Mouse (Mus musculus): ENCODE results near the gene Il6st. TPM values are rescaled to one million over a fixed set of nuclear protein-coding genes. Genes with fewer than 3 reads are reported as not detected.

The Il6st gene
- total RNA-seq, 4 experiments from 2014 or later = 217 to 273 (median 230) TPM

DNA sequence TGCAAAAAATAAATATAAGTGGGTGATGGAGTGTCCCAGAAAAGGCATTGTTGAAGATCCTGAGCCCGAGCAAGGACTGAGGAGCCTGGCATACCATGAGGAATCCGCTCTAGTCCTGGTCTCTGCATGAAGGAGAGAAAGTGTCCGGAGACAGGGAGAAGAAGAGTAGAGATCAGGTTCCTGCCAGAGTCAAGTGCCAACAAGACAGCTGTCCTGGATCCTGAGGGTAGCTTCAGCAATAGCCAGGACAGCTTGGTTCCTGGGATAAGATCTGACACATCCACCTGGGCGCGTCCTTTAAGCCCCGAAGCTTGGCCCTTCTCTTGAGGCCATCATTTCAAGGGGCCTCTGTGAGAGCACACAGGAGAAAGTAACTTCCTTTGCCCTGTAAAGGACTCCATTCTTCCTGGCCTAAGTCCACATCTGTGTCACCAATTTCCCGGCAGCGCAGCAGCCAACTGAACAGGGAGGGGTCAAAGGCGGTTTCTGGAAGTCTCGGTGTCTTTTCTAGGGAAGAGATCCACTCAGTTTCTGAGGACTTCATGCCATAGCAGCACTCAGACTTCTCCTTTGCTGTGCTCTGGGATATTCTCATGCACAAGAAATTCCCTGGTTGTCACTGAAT is 59.6 kb downstream of the Il6st start:
- DNase-seq (ENCODE audit: low spot score) = no peak

- no peak for DNase-seq (ENCODE audit: low spot score)
These were observed 63.3 kb downstream of the Il6st start for GRCm38 (mm10) chr13:112527186-112527585.

DNA sequence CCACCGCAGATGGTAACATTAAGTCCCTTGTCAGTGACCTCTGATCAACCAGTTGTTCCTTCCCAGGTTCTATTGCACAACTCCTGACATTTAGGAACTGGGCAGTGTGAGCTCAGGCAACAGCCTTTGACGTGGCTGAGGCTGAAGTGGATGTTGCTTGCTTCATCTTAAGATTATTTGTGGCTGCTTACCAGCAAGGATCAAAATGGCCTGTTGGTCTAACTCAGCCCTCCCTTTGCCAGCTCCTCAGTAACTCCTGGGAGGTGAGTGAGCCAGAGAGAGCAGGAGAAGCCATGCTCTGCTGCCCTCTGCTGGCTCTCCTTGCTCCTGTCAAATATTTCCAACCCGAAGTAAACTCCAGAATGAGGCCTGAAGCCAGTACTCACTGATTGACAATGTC is 66.0 kb downstream of the Il6st start:
- peak; percentile 66 for DNase-seq (ENCODE audit: low spot score)

GRCm38 (mm10) chr13:112532235-112532634 is 68.4 kb downstream of the Il6st start:
- DNase-seq (ENCODE audit: low spot score) = no peak

DNA sequence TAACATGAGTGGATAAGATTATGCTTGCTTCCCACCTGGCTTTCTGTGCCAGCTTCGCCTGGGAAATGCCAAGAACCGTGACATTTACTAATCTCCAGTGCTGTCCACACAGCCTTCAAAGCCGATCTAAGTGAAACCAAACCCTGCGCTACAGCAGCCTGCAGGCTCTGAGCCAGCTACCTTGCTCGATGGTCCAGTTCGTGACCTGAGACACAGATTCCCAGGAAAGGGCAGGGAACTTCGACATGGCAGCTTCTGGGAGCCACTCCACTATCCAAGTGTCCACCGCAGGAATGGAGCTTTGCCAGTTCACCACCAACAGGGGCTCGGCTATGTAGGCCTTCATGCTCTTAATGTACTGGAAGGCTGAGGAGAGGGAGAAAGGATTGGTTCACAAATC is 69.7 kb downstream of the Il6st start:
- DNase-seq (ENCODE audit: low spot score) = no peak

DNA sequence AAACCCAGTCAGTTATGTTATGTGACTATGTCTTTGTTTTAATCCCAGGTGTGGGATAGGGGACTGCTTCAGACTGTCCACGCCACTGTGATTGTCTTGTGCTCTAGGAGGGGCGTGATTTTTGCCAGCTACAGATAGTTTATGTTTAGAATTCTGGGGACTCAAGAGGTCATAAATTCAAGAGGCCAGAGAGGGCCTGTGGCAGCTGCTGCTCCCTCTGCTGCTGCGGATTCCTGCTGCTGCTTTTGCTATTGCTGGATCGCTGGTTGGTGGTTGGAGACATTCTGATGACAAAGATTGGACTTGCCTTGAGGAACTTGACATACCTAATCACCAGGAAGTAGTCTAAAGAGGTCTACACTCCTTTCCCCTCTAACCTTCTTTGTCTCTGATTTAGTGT is 72.7 kb downstream of the Il6st start:
- no peak for DNase-seq (ENCODE audit: low spot score)

- DNase-seq (ENCODE audit: low spot score) = no peak
These were observed 73.2 kb downstream of the Il6st start for GRCm38 (mm10) chr13:112537065-112537464.

DNA sequence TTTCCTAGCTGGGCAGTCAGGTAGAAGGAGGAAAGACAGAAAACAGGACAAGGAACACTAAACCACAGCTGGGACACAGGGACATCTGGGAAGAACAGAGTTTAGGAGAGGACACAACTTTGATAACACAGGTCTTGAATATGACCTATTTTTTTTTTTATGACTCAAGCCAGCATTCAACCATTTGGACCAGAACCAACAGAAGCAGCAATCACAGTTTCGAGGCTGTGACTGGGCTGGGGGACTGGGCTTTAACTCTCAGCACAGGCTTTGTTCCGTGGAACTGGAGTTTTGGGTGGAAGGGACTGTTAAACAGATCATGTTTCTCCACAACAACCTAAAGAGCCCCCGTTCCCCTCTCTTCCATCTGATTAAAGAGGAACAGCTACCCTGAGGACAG is 76.7 kb downstream of the Il6st start:
- DNase-seq (ENCODE audit: low spot score) = no peak

- no peak for DNase-seq (ENCODE audit: low spot score)
These were observed 77.5 kb downstream of the Il6st start for GRCm38 (mm10) chr13:112541223-112541975.

DNA sequence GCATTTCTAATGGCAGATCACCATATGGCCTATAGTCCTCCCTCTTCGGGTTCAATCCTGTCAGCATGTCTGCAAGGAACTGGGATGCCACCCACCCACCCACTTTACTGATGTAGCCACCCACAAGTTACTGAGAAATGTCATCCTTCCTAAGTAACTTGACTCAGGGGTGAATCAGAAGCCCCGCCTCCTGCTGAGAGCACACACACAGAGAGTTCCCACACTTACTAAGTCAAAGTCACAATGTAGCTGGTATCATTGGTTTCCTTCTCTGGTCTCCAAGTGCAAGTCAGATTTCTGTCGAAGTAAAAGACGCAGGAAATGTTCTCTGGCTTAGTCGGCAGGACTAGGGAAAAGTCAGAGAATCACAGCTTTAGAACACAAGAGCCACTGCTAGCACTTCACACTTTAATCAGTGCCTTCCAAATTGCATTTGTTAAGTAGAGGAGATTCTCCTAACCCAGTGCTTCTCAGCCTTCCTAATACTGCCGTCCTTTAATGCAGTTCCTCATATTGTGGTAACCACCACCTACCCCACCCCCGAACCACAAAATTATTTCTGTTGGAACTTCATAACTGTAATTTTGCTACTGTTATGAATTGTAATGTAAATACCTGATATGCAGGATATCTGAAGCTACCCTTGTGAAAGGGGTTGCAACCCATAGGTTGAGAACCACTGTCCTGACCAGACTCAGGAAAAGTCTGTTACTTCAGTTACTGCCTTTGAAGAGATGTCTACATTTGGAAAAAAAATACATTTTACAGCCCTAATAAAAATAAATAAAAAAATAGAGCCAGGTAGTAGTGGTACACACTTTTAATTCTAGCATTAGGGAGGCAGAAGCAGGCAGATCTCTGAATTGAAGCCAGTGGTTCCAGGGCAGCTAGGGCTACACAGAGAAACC is 88.0 kb downstream of the Il6st start:
- no peak for DNase-seq (ENCODE audit: low spot score)

GRCm38 (mm10) chr13:112553304-112553703 is 89.4 kb downstream of the Il6st start:
- DNase-seq (ENCODE audit: low spot score) = no peak

DNA sequence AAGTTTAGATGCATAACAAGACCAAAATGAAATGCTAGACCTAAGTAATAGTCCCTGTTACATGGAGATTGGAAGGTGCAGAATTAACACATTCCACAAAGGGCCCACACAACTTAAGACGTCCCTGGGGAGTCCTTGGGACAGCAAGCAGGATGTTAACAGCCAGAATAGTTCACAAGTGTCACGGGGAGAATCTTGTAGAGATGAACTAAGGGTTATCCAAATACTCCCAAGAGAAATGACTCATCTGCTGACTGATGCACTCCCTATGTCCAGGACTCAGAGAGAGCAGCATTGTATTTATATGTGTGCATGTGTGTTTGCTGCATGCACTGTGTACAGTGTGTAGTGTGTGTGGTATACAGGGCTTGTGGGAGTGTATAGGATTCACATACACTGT is 92.6 kb downstream of the Il6st start:
- DNase-seq (ENCODE audit: low spot score) = no peak

Other genes with a start within 250 kb of the Il6st start
- 1 to 10 TPM; 1.6 to 2.7 (median 2.4) TPM for gene Ankrd55, start 175.6 kb upstream of the Il6st start, total RNA-seq (2022)
- gene Il31ra, start 130.3 kb downstream of the Il6st start, total RNA-seq (2022) = not detected
- gene Ddx4, start 188.4 kb downstream of the Il6st start, total RNA-seq (2022) = under 1 TPM in 2 of 4 experiments, not detected in 2; 0.09 to 0.12 TPM
- 10 to 100 TPM in 3 of 4 experiments, 1 to 10 TPM in 1; 9.1 to 12.2 (median 10.8) TPM for gene Slc38a9, start 196.7 kb downstream of the Il6st start, total RNA-seq (2022)

Measured in heart, adult 8-10 months (tissue).